Mouse (Mus musculus) left cerebral cortex, adult 2 months (tissue): ENCODE measurements around the gene Ackr3. TPM values are rescaled to one million over a fixed set of nuclear protein-coding genes. Genes with fewer than 3 reads are reported as not detected.

Source experiments
- DNase-seq, 2 experiments: peaks; one replicate each; pipeline ENCODE4 v3.0.0; 2021 to 2022; ENCODE audit warnings: low spot score in 2 of 2, mixed read lengths in 1 of 2; ENCODE audit errors: extremely low spot score in 1 of 2
- H3K27ac ChIP-seq: fragments of 200-600 bp; 2 replicates; pipeline ENCODE4 v1.8.1; 2022
- H3K4me3 ChIP-seq: fragments of 200-600 bp; 2 replicates; pipeline ENCODE4 v1.8.1; 2022
- CTCF ChIP-seq: fragments of 200-600 bp; IDR thresholded peaks from 2 replicates; pipeline ENCODE4 v1.8.1; 2022; ENCODE audit warnings: antibody characterized with exemption, mild to moderate bottlenecking, moderate library complexity
- intact Hi-C: fragments of 180-260 bp; cut with DNase I; formaldehyde crosslinking; loops from one replicate; pipeline ENCODE4 v1.15.1; 2025
- total RNA-seq, 2 experiments: library from RNA; stranded (reverse); gene quantifications; 2 replicates each; pipeline ENCODE4 v1.2.3; 2021

Gene Ackr3
- total RNA-seq, 2 experiments from 2014 or later: 7.4 to 9.9 TPM

DNA sequence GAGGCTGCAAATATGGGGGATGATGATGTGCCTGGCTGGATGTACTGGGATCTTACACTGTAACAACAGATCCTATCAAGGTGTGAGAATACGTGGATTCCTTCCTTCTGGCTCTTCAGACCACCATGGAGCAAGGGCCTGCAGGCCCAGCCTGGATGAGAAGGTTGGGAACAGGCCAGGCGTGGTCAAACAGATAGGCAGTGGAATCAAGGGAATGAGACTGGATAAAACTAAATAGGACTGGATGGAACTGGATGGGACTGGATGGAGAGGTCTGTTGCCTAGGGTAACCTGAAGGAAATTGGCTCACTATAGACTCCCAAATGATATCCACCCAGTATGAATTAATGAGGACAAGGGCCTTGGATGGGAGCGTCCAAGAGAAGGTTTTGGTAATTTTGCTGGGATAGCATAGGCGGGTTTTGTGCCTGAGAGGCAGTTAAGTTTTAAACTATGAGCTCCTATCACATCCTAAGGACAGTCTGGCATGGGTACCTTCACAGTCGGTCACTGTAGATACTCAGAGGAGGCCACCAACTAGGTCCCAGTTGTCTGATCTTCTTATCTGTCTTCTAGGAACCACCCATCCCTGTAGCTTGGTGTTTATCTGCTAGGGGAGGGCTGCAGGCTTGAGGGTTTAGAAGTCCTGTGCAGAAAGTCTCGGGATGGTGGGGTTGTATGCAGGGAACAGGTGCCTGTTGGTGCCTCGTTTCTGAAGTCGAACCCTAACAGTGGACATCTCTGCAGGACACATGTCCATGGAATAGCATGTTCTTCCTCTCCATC lies 44.2 kb downstream of the Ackr3 start:
- intact Hi-C loops: no loop called here
- H3K4me3 ChIP-seq: no peak overlapping the region
- no peak for TF ChIP-seq CTCF
- H3K27ac ChIP-seq: no peak overlapping the region
- no peak for DNase-seq

DNA sequence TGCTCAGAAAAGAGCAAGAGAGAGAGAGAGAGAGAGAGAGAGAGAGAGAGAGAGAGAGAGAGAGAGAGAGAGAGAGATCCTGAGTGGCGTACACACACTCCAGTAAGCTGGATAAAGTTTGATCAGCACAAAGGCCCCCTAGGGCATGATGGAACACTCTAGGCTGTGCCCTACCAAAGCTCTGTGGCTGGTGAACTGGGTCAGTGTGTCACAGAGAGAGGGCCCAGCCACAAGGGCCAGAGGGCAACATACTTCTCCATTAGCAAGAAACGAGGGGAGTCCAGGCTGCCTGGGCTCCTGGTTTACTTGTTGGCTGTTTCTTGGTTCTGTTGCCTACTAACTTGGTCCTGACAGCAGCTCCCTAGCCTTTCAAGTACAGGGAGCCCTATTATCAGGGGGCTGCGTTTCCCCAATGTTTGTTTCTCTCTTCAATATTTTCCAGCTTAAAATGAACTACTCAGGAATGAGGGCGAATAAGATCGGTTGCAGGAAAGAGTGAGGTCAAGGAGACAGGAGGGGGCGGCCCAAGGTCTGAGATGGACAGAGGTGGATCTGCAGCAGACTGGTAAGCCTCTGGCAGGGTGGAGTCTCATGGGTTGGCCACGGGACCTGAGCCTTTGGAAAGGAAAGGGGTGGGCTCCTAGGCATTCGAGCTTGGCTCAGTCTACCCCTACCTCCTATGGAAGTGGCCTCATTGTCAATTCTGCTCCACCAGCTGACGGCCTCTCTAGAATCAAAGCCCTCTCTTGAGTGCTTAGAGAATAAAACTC lies 45.4 kb downstream of the Ackr3 start:
- Histone ChIP-seq H3K27ac (no peak overlapping the region), H3K4me3 (no peak overlapping the region)
- intact Hi-C loops: no loop called here
- DNase-seq: no peak
- TF ChIP-seq CTCF: no peak

DNA sequence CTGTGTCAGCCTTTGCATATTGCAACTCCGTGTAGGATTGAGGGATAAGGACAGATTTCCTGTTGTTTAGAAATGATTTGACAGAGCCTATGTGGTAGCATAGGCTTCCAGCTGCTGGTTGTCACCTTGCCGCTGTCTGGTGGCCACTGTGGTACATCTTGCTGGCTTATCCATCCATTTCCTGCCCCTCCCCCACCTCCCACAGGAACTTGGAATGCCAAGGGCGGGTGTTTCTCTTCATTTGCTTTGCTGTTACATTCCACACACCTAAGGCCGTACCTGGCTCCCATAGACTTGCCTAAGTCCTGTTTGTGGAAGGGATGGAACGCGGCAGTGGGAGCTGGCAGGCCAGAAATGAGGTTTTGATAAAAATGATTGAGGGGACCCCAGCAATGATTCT lies 46.6 kb downstream of the Ackr3 start:
- Histone ChIP-seq H3K4me3 (no peak overlapping the region), H3K27ac (no peak overlapping the region)
- DNase-seq: no peak
- intact Hi-C loops: no loop called here
- TF ChIP-seq CTCF: no peak

DNA sequence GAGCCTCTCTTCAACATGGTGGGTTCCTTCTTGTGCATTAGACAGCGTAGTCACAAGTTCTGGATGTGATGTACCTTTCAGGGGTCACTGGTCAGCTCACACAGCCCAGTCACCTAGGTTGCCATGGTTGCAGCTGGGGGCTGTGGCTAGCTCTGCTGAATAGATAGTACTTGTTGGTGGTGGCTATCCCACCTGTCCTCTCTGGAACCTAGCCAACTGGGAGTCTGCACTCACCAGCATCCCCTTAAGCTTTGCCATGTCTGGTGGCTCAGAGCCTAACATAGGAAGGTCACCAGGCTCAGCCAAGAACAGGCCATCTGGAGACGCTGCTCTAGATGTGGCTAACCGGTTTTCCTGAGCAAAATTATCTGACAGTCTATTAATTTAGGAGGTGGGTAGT lies 47.4 kb downstream of the Ackr3 start:
- no peak for TF ChIP-seq CTCF
- DNase-seq: no peak
- no peak overlapping the region for H3K4me3 ChIP-seq
- no peak overlapping the region for H3K27ac ChIP-seq
- intact Hi-C loops: no loop called here

DNA sequence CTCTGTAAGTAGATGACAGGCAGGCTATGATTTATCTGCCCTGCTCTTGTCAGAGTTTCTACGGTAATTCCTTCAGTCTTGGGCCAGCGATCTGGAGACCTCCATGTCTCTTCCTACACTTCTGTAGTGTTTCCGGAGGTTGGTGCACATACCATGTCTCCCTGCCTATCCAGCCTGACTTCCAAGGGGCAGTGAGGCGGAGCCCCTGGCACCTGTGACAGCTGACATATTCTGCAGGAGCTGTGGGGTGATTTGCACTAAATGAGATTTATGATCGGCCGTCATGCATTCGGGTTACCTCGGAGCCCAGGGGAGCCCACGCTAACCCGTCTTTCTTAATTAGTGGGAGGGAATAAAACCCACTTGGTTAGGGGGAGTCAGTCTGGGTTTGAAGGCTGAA lies 49.7 kb downstream of the Ackr3 start:
- intact Hi-C loops: no loop called here
- no peak overlapping the region for H3K27ac ChIP-seq
- H3K4me3 ChIP-seq: no peak overlapping the region
- DNase-seq: no peak
- no peak for TF ChIP-seq CTCF

DNA sequence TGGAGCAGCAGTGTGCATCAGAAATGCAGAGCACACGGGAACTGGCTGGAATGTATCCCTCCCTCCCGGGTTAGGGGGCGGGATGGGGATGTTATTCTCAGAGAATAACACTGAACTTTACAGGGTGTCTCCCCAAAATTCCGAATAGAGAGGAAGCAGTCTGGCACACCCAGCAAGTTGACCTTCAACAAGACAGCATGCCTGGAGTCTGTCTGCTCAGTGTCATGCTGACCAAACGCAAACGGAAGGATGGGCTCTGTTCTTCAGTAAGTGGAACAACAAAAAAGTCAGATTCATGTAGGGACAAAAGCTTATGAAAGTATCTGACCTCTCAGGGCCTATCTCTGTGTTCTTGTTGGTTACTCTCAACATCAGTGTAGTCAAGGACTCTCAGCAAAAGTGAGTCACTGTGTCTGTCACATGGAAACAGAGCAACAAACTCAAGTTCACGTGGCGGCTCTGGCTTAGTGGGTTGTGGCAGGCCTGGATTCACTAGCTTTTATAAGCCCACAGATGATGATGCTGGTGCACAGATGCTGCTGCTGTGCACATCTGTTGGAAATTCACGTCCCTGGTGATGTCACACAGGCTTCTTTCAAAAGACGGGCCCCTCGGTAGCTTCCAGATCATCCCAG lies 54.6 kb downstream of the Ackr3 start:
- DNase-seq: no peak
- intact Hi-C loops: no loop called here
- Histone ChIP-seq H3K27ac (no peak overlapping the region), H3K4me3 (no peak overlapping the region)
- TF ChIP-seq CTCF: no peak

DNA sequence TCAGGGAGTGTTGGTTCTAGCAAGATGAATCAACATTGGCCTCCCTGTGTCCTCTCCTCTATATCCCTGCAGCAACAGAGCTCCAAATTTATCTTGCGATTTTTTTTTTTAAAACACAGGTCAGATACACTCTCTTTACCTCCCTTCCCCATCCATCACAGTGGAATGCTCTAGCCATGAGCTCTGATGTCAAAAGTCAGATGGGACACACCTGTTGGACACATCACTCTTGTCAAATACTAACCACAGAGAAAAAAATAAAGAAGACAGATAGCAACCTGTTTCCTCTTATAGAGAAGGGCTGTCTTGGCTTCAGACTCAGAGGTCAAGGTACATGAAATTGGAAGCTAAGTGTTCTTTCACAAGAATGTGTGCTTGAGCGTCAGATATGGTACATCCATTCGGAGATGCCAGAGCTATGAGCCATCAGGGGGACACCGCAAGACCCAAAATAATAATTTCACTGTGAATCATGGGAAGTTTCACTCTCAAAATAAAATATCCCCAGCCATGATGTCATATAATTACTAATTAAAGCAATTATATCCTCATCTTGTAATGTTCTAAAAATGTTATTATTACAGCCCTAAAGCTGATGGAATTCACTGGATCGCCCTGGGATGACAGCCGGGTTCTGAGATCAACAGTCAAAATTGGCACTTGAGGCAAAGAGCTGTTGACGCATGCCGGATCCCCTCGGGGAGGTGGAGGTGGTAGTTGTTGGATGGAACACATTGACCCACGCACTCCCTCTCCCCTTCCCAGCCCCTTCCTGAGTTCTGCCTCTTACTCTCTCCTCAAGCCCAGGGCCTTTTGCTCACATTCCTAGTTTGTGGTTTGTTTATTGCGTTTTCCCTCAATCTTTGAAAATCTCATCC lies 57.2 kb downstream of the Ackr3 start:
- no peak for TF ChIP-seq CTCF
- Histone ChIP-seq H3K27ac (no peak overlapping the region), H3K4me3 (no peak overlapping the region)
- DNase-seq: no peak
- intact Hi-C loops: no loop called here

DNA sequence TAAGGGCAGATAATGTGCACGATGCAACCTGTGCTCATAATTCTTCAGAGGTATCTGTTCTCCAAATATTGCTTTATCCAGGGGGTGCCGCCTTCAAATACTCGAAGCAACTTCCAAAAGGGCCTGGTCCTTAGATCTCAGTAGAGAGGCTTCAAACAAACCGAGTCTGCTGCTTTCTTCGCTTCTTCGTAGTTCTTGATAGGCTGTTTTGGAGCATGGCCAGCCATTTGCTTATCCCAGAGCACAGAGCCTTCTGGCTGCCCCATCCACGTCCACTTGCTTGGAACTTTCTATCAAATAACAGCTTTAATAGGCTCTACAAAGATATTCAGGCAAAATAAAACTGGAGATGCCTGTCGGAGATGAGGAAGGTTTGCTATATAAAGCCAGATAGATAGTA lies 58.6 kb downstream of the Ackr3 start:
- H3K4me3 ChIP-seq: no peak overlapping the region
- DNase-seq: no peak
- H3K27ac ChIP-seq: no peak overlapping the region
- intact Hi-C loops: no loop called here
- TF ChIP-seq CTCF: no peak

Other genes with a start within 250 kb of the Ackr3 start
- 1 to 10 TPM; 1.1 to 1.3 TPM for gene Asb18, start 189.3 kb upstream of the Ackr3 start, total RNA-seq
- gene Iqca, start 50.6 kb upstream of the Ackr3 start, total RNA-seq: under 1 TPM; 0.29 to 0.75 TPM